Mouse (Mus musculus): ENCODE measurements at regions not wholly inside any gene's neighbourhood (a gene's known extent, or its start where the extent isn't known, plus 50 kb on each side); places are given as distances from the start of the nearest gene placed in this dataset.

DNA sequence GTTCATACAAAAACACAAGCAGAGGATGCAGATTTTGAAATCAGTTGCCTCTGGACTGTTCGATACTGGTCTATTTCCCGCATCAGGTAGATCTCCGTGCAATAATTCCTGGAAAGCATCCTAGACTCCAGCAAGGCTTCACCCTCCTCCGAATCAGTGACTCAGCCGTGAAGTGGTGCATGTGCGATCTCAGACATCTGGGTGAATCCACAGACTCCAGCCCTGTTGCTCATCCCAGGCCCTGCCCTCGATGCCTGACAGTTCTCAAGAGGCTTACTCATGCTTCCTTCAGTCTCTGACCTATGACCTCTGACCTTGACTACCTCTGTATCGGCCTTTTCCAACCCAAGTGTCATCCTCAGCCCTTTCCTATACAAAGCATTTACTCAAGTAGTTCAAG lies 68.1 kb upstream of the Ankrd55 start:
- DNase-seq (ENCODE audit: low spot score) (no peak), ATAC-seq (ENCODE audit: insufficient read depth, low FRiP score, low TSS enrichment) (no peak)
- no peak overlapping the region for H3K4me3 ChIP-seq (ENCODE audit: low read depth, low read length)
- no peaks in the 10 kb centered on the region for H3K36me3 ChIP-seq (ENCODE audit: control insufficient read depth, insufficient read depth, low read length)
- H3K9ac ChIP-seq (ENCODE audit: low read length), result no peak overlapping the region
- no peak overlapping the region for H3K4me2 ChIP-seq (ENCODE audit: low read depth)
- WGBS, result 90% methylated on average over 8 of the region's 8 CpGs
- H3K27ac ChIP-seq (ENCODE audit: low read depth, low read length), result no peak overlapping the region
- no peaks in the 10 kb centered on the region for H3K9me3 ChIP-seq (ENCODE audit: control insufficient read depth, low read length)
- no peaks in the 10 kb centered on the region for H3K27me3 ChIP-seq (ENCODE audit: control insufficient read depth, insufficient read depth, low read length)
- H3K4me1 ChIP-seq (ENCODE audit: control insufficient read depth, insufficient read depth, low read length), result no peaks in the 10 kb centered on the region

GRCm38 (mm10) chr13:112223616-112224015 lies 64.6 kb upstream of the Ankrd55 start:
- no peak overlapping the region for H3K27ac ChIP-seq (ENCODE audit: low read depth, low read length)
- no peak overlapping the region for H3K4me3 ChIP-seq (ENCODE audit: low read depth, low read length)
- no peak overlapping the region for H3K4me2 ChIP-seq (ENCODE audit: low read depth)
- H3K9me3 ChIP-seq (ENCODE audit: control insufficient read depth, low read length), result no peaks in the 10 kb centered on the region
- no peaks in the 10 kb centered on the region for H3K4me1 ChIP-seq (ENCODE audit: control insufficient read depth, insufficient read depth, low read length)
- no peak for ATAC-seq (ENCODE audit: insufficient read depth, low FRiP score, low TSS enrichment)
- H3K36me3 ChIP-seq (ENCODE audit: control insufficient read depth, insufficient read depth, low read length), result no peaks in the 10 kb centered on the region
- WGBS, result 90% methylated on average over 2 of the region's 2 CpGs
- no peak for DNase-seq (ENCODE audit: low spot score)
- no peaks in the 10 kb centered on the region for H3K27me3 ChIP-seq (ENCODE audit: control insufficient read depth, insufficient read depth, low read length)
- H3K9ac ChIP-seq (ENCODE audit: low read length), result no peak overlapping the region

DNA sequence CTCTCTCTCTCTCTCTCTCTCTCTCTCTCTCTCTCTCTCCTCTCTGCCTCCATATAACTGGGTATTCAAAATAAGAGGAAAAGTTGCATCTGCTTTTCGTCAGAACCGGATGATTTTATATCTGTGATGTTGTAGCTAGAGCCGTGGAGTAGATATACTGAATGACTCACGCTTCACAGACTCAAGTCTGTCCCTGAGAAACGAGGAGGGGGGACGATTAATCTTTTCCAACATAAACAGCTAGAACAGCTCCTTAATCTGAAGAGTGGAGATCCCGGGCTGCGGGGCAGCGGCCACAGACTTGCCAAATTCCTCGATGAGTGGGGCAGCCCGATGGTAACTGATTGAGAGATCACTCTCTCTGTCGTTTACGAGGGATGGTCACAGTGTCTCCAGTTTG lies 60.5 kb upstream of the Ankrd55 start:
- no peak overlapping the region for H3K27ac ChIP-seq (ENCODE audit: low read depth, low read length)
- 87% methylated on average over 13 of the region's 13 CpGs for WGBS
- H3K4me2 ChIP-seq (ENCODE audit: low read depth), result no peak overlapping the region
- H3K9ac ChIP-seq (ENCODE audit: low read length), result no peak overlapping the region
- DNase-seq (ENCODE audit: low spot score), result no peak
- no peaks in the 10 kb centered on the region for H3K36me3 ChIP-seq (ENCODE audit: control insufficient read depth, insufficient read depth, low read length)
- H3K4me3 ChIP-seq (ENCODE audit: low read depth, low read length), result no peak overlapping the region
- H3K27me3 ChIP-seq (ENCODE audit: control insufficient read depth, insufficient read depth, low read length), result no peaks in the 10 kb centered on the region
- ATAC-seq (ENCODE audit: insufficient read depth, low FRiP score, low TSS enrichment), result no peak
- H3K4me1 ChIP-seq (ENCODE audit: control insufficient read depth, insufficient read depth, low read length), result no peaks in the 10 kb centered on the region
- H3K9me3 ChIP-seq (ENCODE audit: control insufficient read depth, low read length), result no peaks in the 10 kb centered on the region

DNA sequence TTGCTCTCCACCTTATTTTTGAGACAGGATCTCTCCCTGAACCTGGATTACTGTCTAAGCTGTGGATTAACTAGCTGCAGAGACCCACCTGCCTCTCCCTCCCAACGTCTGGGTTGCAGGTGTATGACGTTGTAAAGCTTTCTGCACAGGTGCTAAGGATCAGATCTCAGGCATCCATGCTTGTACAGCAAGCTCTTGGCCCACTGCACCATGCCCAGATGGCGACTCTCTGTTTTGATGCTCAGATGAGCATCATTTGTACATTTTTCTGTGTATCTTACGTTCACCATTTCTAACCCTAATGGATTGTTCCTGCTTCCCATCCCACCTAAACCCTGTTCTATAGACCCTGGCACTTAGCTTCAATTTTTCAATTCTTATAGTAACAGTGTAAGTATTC lies 59.4 kb upstream of the Ankrd55 start:
- 80% methylated on average over 4 of the region's 4 CpGs for WGBS
- Histone ChIP-seq H3K9me3 (ENCODE audit: control insufficient read depth, low read length) (no peaks in the 10 kb centered on the region), H3K27me3 (ENCODE audit: control insufficient read depth, insufficient read depth, low read length) (no peaks in the 10 kb centered on the region), H3K9ac (ENCODE audit: low read length) (no peak overlapping the region), H3K4me2 (ENCODE audit: low read depth) (no peak overlapping the region), H3K4me1 (ENCODE audit: control insufficient read depth, insufficient read depth, low read length) (no peaks in the 10 kb centered on the region), H3K36me3 (ENCODE audit: control insufficient read depth, insufficient read depth, low read length) (no peaks in the 10 kb centered on the region), H3K4me3 (ENCODE audit: low read depth, low read length) (no peak overlapping the region), H3K27ac (ENCODE audit: low read depth, low read length) (no peak overlapping the region)
- ATAC-seq (ENCODE audit: insufficient read depth, low FRiP score, low TSS enrichment) (no peak), DNase-seq (ENCODE audit: low spot score) (no peak)

- H3K4me1 ChIP-seq (ENCODE audit: control insufficient read depth, insufficient read depth, low read length), result no peaks in the 10 kb centered on the region
- H3K4me2 ChIP-seq (ENCODE audit: low read depth), result no peak overlapping the region
These were observed 58.1 kb upstream of the Ankrd55 start for GRCm38 (mm10) chr13:112230176-112230575.

GRCm38 (mm10) chr13:112234695-112235094 lies 53.6 kb upstream of the Ankrd55 start:
- no peak overlapping the region for H3K4me2 ChIP-seq (ENCODE audit: low read depth)
- DNase-seq (ENCODE audit: low spot score), result no peak
- H3K9me3 ChIP-seq (ENCODE audit: control insufficient read depth, low read length), result no peaks in the 10 kb centered on the region

More at GRCm38 (mm10) chr13:112230176-112230575, 58.1 kb upstream of the Ankrd55 start:
- Histone ChIP-seq H3K27ac (ENCODE audit: low read depth, low read length) (no peak overlapping the region), H3K9me3 (ENCODE audit: control insufficient read depth, low read length) (no peaks in the 10 kb centered on the region), H3K36me3 (ENCODE audit: control insufficient read depth, insufficient read depth, low read length) (no peaks in the 10 kb centered on the region), H3K4me3 (ENCODE audit: low read depth, low read length) (no peak overlapping the region), H3K27me3 (ENCODE audit: control insufficient read depth, insufficient read depth, low read length) (no peaks in the 10 kb centered on the region), H3K9ac (ENCODE audit: low read length) (no peak overlapping the region)
- ATAC-seq (ENCODE audit: insufficient read depth, low FRiP score, low TSS enrichment) (no peak), DNase-seq (ENCODE audit: low spot score) (no peak)
- WGBS, result 70% methylated on average over 3 of the region's 3 CpGs

GRCm38 (mm10) chr13:112236956-112237355 lies 51.3 kb upstream of the Ankrd55 start:
- no peaks in the 10 kb centered on the region for H3K9me3 ChIP-seq (ENCODE audit: control insufficient read depth, low read length)
- no peak overlapping the region for H3K27ac ChIP-seq (ENCODE audit: low read depth, low read length)
- no peak overlapping the region for H3K9ac ChIP-seq (ENCODE audit: low read length)
- no peak for DNase-seq (ENCODE audit: low spot score)
- H3K4me2 ChIP-seq (ENCODE audit: low read depth), result no peak overlapping the region
- H3K4me1 ChIP-seq (ENCODE audit: control insufficient read depth, insufficient read depth, low read length), result peaks cover 10% of the 10 kb centered on the region; the same call in 1 of the 2 replicates
- peaks cover 5% of the 10 kb centered on the region; the same call in 1 of the 2 replicates for H3K27me3 ChIP-seq (ENCODE audit: control insufficient read depth, insufficient read depth, low read length)
- no peak overlapping the region for H3K4me3 ChIP-seq (ENCODE audit: low read depth, low read length)
- H3K36me3 ChIP-seq (ENCODE audit: control insufficient read depth, insufficient read depth, low read length), result no peaks in the 10 kb centered on the region
- ATAC-seq (ENCODE audit: insufficient read depth, low FRiP score, low TSS enrichment), result no peak
- 60% methylated on average over 6 of the region's 6 CpGs for WGBS

More at GRCm38 (mm10) chr13:112234695-112235094, 53.6 kb upstream of the Ankrd55 start:
- Histone ChIP-seq H3K4me3 (ENCODE audit: low read depth, low read length) (no peak overlapping the region), H3K27ac (ENCODE audit: low read depth, low read length) (no peak overlapping the region), H3K9ac (ENCODE audit: low read length) (no peak overlapping the region), H3K27me3 (ENCODE audit: control insufficient read depth, insufficient read depth, low read length) (peaks cover under 1% of the 10 kb centered on the region; the same call in 1 of the 2 replicates), H3K36me3 (ENCODE audit: control insufficient read depth, insufficient read depth, low read length) (no peaks in the 10 kb centered on the region), H3K4me1 (ENCODE audit: control insufficient read depth, insufficient read depth, low read length) (no peaks in the 10 kb centered on the region)
- WGBS, result 84% methylated on average over 6 of the region's 6 CpGs
- no peak for ATAC-seq (ENCODE audit: insufficient read depth, low FRiP score, low TSS enrichment)

- H3K4me2 ChIP-seq (ENCODE audit: low read depth), result no peak overlapping the region
- no peak overlapping the region for H3K27ac ChIP-seq (ENCODE audit: low read depth, low read length)
- peaks cover 6% of the 10 kb centered on the region; the same call in 1 of the 2 replicates for H3K27me3 ChIP-seq (ENCODE audit: control insufficient read depth, insufficient read depth, low read length)
- ATAC-seq (ENCODE audit: insufficient read depth, low FRiP score, low TSS enrichment) (no peak), DNase-seq (ENCODE audit: low spot score) (no peak)
- no peaks in the 10 kb centered on the region for H3K36me3 ChIP-seq (ENCODE audit: control insufficient read depth, insufficient read depth, low read length)
- WGBS, result 76% methylated on average over 5 of the region's 5 CpGs
- H3K4me1 ChIP-seq (ENCODE audit: control insufficient read depth, insufficient read depth, low read length), result peaks cover 10% of the 10 kb centered on the region; the same call in 1 of the 2 replicates
- H3K9ac ChIP-seq (ENCODE audit: low read length), result no peak overlapping the region
- no peak overlapping the region for H3K4me3 ChIP-seq (ENCODE audit: low read depth, low read length)
- H3K9me3 ChIP-seq (ENCODE audit: control insufficient read depth, low read length), result no peaks in the 10 kb centered on the region
These were observed 50.9 kb upstream of the Ankrd55 start for GRCm38 (mm10) chr13:112237377-112237776.

GRCm38 (mm10) chr13:112237917-112238316 lies 50.3 kb upstream of the Ankrd55 start:
- Histone ChIP-seq H3K4me2 (ENCODE audit: low read depth) (no peak overlapping the region), H3K27me3 (ENCODE audit: control insufficient read depth, insufficient read depth, low read length) (peaks cover 6% of the 10 kb centered on the region; the same call in 1 of the 2 replicates), H3K4me3 (ENCODE audit: low read depth, low read length) (no peak overlapping the region), H3K9ac (ENCODE audit: low read length) (no peak overlapping the region), H3K9me3 (ENCODE audit: control insufficient read depth, low read length) (no peaks in the 10 kb centered on the region), H3K36me3 (ENCODE audit: control insufficient read depth, insufficient read depth, low read length) (no peaks in the 10 kb centered on the region), H3K27ac (ENCODE audit: low read depth, low read length) (no peak overlapping the region), H3K4me1 (ENCODE audit: control insufficient read depth, insufficient read depth, low read length) (peaks cover 10% of the 10 kb centered on the region; the same call in 1 of the 2 replicates)
- DNase-seq (ENCODE audit: low spot score), result no peak
- ATAC-seq (ENCODE audit: insufficient read depth, low FRiP score, low TSS enrichment), result no peak
- 73% methylated on average over 4 of the region's 4 CpGs for WGBS

Measured in neural tube, embryonic 11.5 days (tissue).